Mouse (Mus musculus): ENCODE measurements around the gene Map3k3.
A peak's percentile ranks its signal among the peaks of the same experiment; 100 is the strongest.

Map3k3 gene

DNA sequence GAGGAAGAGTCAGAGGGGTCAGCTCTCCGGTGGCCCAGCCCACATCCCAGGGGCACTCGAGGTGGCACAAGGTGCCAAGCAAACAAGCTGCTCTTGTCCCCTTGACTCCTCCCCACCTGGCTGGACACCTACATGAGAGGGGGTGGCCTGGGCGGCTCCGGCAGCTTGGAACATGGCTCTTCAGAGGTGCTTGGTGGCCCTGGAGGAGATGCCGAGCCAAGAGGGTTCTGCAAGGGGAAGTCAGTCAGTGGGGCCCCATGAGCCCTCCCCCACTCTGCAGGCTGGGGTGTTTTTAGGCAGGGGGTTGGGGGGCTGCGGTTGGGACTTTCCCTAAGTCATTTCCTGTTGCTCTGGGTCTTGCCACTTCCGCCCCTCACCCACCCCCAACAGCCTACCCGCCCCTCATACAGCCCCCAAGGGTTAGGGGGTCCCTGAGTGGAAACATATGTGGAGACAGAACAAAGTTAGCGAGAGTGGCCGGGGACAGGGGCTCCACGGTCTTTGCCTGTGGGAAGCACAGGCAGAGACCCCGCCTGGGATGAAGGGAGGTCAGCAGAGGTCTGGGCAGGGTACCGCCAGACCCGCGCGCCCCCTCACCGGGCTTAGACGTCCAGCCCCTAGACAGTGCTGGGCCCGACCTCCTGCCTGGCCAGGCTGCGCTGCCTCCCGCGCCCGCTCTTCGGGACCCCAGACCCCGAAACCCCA lies 75.0 kb downstream of the Map3k3 start:
- peak; percentile 53 to 57 for DNase-seq

DNA sequence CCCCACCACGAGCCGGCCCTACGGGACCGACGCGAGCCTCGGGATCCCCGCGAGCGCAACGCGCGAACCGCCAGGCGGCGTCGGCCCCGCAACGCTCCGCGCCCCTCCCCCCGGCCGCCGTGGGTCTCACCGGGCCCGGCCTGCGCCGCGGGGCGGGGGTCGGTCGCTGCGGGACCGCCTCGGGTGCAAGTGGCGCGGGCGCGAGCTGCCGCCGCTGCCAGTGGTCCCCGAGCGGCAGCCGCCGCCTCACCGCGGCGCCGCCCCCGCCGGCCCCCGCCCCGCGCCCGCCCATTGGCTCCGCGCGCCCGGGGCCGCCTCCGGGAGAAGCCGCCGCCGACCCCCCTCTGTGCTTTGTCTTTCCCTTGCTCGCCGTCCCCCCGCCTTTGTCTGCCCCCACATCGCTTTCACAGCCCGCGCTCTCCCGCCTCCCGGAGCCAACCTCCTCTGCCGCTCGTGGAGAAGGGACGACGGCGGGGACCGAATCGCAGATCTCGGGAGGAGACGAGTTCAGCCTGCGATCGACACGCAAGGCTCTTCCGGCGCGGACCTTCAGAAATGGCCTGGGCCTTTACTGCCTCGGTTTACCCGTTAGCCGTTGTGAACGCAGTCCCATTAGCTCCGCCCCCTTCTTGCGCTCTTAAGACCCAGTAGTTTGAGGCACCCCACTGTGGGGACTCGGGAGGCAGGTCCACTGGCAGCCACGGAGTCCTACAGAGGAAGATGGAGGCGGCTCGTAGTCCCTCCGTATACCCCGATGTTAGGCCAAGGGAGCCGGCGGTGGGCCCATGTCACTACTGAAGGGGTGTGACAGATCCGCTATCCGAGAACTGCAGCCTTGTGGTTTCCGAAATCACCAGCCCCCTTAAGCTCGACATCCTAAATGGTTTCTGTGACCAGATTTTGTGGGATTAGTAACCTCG lies 75.8 kb downstream of the Map3k3 start:
- DNase-seq: peak; percentile 92 to 95

DNA sequence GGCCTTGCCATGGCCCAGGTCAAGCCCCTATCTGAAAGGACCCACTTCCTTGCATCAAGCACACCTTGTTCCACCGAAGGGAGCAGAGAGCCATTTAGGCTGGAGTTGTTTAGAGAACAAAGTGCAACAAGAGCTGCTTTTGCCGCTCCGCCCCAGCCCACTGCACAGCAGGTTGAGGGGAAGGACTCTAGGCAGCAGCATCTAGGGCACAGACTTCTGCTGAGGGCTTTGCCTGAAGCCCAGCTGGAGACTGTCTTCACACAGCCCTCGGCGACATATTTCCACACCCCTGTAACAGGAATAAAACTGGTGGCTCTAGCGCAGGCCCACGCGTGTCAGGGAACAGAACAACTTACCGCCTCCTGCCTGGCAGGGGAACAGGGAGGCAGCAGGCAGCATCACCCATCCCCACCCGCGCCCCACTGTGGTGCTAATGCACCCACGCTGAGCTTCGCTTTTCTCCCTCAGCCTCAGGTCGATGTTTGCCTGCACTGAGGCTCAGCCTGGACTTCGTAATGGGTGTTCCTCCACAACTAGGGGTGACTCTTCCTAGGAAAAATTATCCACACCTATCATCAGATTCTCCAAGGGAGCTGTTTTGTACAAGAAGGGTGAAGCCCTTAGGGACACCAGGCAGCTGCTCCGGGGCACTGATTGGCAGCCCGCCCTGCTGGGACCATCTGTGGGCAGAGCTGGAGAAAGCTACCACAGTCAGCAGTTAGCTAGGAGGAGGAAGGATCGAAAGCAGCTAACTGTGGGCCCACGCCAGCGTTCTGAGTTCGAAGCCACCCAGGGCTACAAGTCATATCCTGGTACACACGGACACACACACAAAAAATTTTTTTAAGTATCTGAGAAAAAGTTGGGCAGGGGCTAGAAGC lies 76.7 kb downstream of the Map3k3 start, which contains the start of the genes Gm10840 and Limd2:
Gene Gm10840, plus strand, starts transcription at position 10 of the 881 bp plus-strand sequence.
Gene Limd2, minus strand, starts transcription at position 20 of the 881 bp plus-strand sequence.
- peak; percentile 85 to 87 for DNase-seq

DNA sequence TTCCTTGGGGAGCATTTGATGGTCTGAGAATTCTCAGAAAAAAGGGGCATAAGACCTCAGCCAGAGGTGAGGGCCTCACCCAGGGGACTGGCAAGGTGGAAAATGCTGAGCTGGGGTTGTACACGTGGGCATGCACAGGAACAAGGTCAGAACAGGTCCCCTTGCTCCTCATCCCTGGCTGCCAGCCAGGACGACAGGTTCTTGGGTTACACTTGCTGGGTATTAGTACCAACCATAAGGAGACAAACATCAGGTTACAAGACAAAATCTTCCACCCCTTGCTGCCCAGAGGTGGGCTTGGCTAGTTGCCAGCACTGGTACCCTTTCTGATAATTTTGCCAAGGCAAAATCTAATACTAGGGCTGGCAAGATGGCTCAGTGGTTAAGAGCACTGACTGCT lies 77.8 kb downstream of the Map3k3 start:
- peak; percentile 38 to 41 for DNase-seq

DNA sequence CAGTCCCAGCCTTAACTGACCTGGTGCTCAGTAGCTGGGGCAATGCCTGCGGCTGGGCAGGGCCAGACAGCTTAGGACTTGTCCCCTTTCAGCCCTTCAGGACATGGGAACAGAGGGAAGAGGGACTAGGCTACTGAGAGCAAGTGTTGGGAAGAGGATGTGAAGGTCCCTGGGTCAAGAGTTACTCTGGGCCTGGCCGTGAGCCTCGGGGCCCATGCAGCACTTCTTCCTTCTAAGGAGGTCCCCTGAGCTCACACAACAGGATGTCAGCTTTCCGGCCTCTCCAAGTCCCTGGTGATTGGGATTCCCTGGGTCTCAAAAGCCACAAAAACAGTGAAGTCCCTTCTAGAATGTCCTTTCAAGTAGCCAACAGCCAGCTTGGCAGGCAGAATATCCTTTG lies 79.1 kb downstream of the Map3k3 start:
- DNase-seq: no peak

DNA sequence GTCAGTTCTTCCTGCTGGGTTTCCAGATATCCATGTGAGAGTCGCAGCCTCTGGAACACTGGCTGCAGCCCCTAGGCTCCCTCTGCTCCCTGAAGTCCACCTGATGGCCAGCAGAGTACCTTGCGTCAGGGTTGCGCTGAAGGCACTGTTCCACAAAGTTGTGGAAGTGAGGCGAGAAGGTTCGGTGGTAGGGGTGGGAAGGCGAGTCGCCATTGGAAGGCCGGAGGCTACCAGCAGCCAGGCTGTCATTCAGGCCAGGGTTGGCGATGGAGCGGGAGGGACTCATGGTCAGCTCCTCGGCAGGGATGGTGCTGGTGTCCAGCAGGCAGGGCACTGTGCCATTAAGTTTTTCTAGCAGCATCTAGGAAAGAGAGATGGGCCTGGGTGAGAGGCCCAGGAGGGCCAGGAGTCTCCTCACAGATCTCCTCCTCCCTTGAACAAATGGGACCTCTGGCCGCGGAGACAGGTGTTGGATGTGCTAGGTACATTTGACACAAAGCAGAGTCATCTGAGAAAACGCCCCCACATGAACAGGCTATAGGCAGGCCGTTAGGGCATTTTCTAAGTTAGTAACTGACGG lies 80.3 kb downstream of the Map3k3 start:
- DNase-seq: no peak

DNA sequence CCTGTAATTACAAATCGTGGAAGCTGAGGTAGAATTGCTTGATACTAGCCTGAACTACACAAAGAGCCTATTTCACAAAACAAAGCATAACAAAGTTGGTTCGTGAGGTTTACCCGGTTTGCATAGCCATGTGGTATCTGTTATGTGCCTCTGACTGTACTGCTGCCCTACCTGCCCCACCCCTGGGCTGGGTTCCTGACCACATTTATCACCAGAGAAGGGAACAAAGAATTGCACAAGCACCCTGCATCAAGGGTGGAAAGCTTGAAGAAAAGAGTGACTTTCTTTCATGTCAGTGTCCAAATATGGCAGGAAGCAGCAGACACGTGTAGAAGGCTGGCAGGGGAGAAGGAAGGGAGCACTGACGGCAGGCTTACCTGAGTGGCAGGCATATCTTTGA lies 83.0 kb downstream of the Map3k3 start:
- no peak for DNase-seq

DNA sequence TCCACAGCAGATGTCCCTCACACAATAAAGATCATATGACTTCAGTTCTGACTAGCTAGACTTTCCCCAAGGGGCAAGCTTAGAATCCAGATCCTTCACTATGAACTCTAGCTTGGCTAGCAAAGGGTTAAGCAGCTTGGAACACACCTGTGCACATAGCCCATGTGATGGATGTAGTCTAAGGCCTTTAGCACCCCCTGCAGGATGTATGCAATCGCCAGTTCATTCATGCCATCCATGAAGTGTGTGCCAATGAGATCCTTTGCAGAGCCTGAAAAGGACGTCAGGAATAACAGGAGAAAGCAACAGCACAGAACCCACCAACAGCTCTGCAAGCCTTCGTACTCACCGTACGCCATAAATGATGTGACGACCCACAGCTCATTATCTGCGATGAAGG lies 86.4 kb downstream of the Map3k3 start:
- DNase-seq: peak; percentile 44 to 61

DNA sequence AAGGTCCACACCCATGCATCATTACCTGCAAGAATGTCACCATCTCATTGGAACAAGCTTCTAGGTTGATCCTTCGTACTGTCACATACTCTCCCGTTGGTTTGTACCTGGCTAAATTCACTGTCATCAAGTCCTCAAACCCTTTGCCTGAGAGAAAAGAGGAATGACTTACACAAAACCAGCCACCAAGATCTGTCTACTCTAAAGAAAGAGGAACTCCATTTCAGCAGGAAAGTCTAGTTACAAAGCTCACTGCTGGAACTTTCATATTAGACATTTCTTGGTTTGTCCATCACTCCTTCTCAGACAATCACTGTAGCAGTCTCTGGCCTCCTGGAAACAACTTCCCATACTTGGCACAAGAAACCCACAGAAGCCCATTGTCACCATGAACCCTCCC lies 88.8 kb downstream of the Map3k3 start:
- no peak for DNase-seq

DNA sequence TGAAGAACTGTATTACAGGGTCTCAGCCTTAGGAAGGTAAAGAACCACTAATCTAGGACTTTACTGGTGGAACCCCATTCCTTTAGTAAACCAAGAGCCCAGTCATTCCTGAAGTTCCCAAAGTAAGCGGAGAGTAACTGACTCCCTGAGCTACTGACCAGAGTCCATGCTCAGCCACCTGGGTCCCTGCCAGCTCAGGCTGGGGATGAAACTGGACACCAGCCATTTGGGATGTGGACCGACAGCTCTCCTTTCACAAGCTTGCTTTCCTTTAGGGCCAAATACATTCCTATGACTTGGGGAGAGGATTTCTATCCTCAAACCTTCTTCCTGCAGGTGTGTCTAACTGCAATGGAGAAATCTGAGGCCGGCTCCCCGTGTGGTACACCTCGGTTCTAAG lies 90.0 kb downstream of the Map3k3 start:
- DNase-seq: peak; percentile 47 to 57

DNA sequence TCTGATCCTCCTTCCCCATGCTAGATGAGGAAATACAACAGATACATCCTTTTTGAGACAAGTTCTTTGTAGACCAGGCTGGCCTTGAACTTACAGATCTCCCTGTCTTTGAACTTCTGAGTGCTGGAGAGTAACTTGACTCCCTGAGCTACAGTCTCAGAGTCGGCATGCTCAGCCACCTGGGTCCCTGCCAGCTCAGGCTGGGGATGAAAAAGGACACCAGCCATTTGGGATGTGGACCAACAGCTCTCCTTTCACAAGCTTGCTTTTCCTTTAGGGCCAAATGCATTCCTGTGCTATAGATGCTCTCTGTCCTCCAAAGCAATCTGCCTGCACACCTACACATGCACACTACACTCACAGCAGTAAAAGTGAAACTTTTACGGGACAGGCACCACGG lies 90.7 kb downstream of the Map3k3 start:
- peak; percentile 52 to 53 for DNase-seq

DNA sequence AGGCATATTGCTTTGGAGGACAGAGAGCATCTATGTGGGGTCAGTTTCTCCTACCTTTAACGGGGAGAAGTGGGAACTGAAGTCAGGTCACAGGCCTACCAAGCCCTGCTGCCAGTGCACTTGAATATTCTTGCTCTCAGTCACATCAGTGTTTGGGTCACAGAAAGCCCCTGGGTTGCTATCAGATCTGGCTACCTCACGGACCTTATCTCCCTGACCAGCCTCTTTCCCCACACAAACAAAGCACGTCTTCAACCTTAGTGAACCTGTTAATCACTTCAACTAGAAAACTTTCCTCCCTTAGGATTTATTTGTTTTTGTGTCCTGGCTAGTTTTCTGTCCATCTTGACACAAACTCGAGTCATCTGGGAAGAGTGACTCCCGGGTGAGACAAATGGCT lies 92.0 kb downstream of the Map3k3 start:
- no peak for DNase-seq

DNA sequence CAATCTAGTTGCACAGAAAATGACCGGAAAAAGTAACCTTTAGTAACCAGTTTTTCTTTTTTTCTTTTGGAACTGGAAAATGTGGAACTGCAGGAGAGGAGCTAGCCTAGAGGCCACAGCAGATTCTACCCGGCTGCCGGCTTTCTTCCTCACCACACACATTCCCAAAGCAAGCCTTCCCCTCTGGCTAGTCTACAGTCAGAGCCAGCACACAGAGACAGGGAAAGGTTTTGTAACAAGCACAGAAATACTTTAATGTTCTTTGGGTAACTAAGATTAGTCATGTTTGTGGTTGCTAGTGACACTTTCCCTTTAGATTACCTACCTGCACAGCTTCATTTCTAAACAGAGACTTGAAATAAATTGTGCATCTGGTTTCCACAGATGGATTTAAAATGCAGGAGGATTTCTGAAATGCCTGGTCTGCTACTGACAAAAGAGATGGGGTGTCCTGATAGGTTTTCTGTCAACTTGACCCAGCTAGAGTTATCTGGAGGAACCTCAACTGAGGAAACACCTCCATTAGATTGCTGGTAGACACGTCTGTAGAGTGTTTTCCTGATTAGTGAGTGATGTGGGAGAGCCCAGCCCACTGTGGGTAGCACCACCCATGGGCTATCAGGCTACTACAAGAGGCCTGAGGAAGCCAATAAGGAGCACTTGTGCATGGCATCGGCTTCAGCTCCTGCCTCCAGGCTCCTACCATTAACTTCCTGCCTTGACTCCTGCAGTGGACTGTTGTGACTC lies 93.8 kb downstream of the Map3k3 start:
- no peak for DNase-seq

DNA sequence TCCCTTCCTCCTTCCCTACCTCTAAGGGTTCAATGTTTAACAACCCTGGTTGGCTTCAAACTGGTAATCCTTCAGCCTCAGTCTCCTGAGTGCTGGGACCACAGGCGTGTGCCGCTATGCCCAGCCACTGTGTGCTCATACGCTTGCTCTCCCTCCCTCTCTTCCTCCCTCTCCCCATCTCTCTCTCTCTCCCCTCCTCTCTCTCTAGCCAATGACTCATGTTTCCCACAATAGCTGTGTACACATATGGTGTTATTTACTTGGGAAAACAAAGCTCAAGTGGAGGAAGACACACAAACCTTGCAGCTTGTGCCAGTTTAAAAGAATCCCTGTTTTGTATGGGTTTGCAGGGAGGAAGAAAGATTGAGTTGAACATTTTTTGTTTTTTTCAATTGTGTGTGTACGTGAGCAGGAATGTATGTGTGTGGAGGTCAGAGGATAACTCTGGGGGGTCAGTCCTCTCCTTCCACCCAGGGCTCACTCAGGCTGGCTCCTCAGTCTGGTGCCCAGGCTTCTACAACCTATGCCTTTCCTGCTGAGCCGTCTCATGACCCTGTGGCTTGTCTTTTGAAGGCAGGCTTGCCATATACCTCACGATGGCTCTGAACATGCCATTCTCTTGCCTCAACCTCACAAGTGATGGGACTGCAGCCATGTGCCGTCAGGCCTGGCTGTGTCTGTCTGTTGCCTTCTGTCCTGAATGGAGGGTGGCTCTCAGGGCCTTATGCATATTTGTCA lies 95.5 kb downstream of the Map3k3 start:
- DNase-seq: no peak

DNA sequence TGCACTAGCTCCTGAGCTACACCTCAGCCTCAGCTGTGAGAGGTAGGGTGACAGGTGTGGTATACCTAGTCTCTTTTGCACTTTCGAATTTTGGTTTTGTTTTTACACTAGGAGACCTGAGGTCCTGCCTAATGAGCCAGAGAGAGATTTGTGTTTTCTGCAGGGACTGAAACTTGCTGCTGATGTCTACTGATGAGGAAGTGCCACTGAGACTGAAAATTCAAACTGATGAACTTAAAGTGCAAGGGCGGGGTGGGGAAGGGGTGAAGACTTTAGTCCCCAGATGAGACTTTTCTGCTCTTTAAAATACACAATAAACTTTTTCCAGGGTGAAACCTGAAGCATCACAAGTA lies 96.0 kb downstream of the Map3k3 start:
- no peak for DNase-seq

DNA sequence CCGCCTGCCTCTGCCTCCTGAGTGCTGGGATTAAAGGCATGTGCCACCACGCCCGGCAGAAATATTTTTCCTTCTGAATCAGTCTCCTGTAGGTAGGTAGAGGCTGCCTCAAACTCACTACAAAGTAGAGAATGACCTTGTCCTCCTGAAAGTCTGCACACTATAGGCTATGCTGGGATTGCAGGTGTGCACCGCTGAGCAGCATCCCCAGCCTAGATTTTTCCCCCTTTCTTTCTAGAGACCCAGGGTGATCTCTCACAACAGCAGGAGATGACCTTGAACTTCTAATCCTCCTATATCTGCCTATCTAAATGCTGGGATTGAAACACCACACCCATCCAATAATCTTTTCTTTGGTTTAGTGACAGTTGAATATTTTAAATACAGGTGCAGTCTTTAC lies 102.9 kb downstream of the Map3k3 start:
- no peak for DNase-seq

DNA sequence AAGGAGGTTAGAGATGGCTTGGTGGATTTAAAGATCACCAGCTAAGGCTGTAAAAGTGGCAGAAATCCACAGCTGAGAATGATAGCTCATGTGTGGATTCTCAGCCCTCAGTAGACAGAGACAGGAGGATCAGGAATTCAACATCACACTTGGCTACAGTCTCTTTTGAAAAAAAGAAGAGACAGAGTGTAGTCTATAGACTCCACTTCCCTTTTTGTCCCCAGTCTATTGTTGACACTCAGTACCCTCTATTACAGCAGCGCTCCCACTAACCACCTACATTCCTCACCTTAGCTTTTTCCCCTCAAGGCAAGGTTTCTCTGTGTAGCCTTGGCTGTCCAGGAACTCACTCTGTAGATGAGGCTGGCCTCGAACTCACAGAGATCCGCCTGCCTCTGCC lies 107.3 kb downstream of the Map3k3 start:
- no peak for DNase-seq

DNA sequence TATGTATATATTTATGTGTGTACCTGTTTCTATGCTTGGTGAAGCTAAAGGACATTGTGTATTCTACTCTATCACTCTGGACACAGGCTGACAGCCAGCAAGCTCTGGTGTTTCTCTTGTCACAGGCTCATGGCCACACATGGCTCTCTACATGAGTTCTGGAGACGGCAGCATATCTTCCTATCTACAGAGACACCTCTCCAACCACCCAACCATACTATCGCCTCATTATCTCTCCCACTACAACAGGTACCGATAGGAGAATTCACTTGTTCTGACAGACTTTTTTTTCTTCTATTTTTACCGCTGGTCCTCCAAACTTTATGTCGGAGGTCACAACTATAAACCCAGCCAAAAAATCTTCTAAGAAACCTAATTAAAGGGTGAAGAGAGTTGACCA lies 107.8 kb downstream of the Map3k3 start:
- no peak for DNase-seq

DNA sequence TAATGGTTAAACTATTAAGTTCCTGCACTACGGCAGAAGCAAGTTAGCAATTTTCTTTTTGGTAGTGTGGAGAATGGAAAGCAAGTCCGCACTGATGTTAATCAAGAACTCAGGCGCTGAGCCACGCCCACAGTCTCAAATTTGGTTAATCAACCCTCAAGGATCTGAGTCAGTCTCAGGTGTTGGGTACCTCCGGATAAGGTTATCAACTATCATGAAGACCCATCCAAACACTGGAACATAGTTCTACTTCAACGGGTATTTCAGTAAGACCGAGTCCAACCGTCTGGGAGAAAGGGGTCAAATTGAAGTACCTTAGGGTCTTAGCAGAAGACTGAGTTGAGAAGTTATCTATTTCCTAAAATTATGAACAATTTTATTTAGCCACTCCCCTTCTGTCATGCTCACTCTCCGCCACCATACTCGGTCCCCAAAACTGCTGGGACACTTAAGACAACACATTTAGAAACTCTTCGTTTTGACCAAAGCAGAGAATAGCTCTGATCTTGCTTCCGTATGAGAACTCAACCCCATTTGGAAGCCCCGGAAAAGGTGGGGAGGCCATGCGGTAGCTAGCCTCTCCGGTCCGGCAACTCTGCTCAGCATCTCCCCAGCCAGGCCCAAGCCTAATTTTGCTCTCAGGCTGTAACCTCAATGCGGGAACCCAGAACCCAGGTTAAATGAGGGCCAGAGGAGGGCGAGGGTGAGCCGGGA lies 108.4 kb downstream of the Map3k3 start:
- DNase-seq: no peak

DNA sequence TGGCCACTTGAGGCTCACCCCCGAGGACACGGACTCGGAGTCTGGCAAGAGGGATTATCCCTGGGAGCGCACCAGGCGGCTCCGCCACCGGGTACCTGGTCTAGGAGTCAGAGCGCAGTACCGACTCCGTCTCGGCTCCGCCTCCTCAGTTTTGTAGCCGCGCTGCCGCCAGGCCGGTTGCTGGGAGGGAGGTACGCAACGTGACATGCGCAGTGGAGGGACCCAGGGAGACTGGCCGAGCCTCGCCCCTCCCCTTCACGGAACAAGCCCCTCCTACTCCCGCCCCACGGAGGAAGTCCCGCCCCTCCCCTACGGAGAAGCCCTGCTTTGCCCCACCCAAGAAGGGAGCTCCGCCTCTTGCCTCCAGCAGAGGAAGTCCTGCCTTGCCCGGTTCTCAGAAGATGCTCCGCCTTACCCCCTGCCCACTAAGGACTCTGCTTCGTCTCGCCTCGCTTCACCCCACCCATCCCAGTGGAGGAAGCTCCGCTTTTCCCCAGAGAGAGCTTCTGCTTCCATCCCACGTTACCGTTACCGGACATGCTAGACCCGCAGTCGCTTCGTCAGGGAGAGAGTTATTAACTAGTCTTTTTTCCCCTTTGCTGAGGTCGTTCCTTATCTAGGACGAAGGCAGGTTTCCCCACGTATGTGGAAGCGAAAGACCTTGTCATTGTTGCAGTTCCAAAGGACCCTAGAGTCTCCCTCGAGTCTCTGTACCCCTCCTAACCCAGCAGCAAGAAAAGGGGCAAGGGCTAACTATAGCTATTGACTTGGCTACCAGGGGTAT lies 109.2 kb downstream of the Map3k3 start:
- DNase-seq: peak; percentile 99

Data from cerebellum, postnatal 10 days (tissue).